Mouse (Mus musculus) brain, embryonic 14.5 days (tissue): ENCODE measurements at regions not wholly inside any gene's neighbourhood (a gene's known extent, or its start where the extent isn't known, plus 50 kb on each side); places are given as distances from the start of the nearest gene placed in this dataset.

Experiments used
- CTCF ChIP-seq: fragments of 200-500 bp; IDR thresholded peaks from 2 replicates; pipeline ENCODE4 v1.5.1; 2012; ENCODE audit warnings: inconsistent platforms, mild to moderate bottlenecking, moderate library complexity, borderline replicate concordance; ENCODE audit not compliant: insufficient read depth, insufficient read length; ENCODE audit errors: extremely low read depth
- POLR2A ChIP-seq: fragments of 200-500 bp; IDR thresholded peaks from 2 replicates; pipeline ENCODE4 v1.6.1; 2012; ENCODE audit warnings: mild to moderate bottlenecking, inconsistent platforms, borderline replicate concordance; ENCODE audit not compliant: poor library complexity, insufficient read depth, insufficient read length, severe bottlenecking; ENCODE audit errors: extremely low read depth

- no peak for TF ChIP-seq POLR2A
- no peak for TF ChIP-seq CTCF
Measured at GRCm38 (mm10) chr2:45277602-45278001, 160.4 kb upstream of the Zeb2 start.
